ENCODE assay signal across 1 mouse cellular context in genomic region chr17:5830382-5830781, GRCm38 (mm10).
TF ChIP-seq lines count a peak whose summit lies in the region.

No protein-coding gene starts in this region.

TF ChIP-seq in MEL, 35 proteins besides CTCF, POLR2A, EP300 and RAD21 (continued from another document):
- TF ChIP-seq POLR2AphosphoS2 (IDR thresholded peaks at IDR 0.05; ENCODE audit: low read length) (no peak), RCOR1 (IDR thresholded peaks at IDR 0.05; ENCODE audit: low read depth, low read length) (peak; percentile 73), NRF1 (IDR thresholded peaks at IDR 0.05; ENCODE audit: insufficient read depth, low read depth, low read length, poor library complexity, severe bottlenecking) (no peak), TAL1 (IDR thresholded peaks at IDR 0.05; ENCODE audit: low read length) (peak; percentile 47; the same call in 1 of the 2 replicates), MYB (IDR thresholded peaks at IDR 0.05; ENCODE audit: low read depth, low read length) (no peak), BHLHE40 (IDR thresholded peaks at IDR 0.05; ENCODE audit: borderline replicate concordance, low read depth, low read length) (peak; percentile 71; the same call in 1 of the 2 replicates), TBP (IDR thresholded peaks at IDR 0.05; ENCODE audit: low read depth, low read length) (no peak), CHD1 (IDR thresholded peaks at IDR 0.05; ENCODE audit: low read depth, low read length) (no peak), E2F4 (IDR thresholded peaks at IDR 0.05; ENCODE audit: borderline replicate concordance, low read depth, low read length) (no peak), NELFE (IDR thresholded peaks at IDR 0.05; ENCODE audit: low read depth, low read length) (no peak), ZC3H11A (IDR thresholded peaks at IDR 0.05; ENCODE audit: low read depth, low read length) (0 out of 2 replicates have a peak, but pooled peaks have one; percentile 1), USF2 (IDR thresholded peaks at IDR 0.05; ENCODE audit: borderline replicate concordance in 1 of 2, insufficient read depth in 1 of 2, low read depth in 1 of 2, low read length in 2 of 2) (no peak), GABPA (IDR thresholded peaks at IDR 0.05; ENCODE audit: low read depth, low read length) (no peak), MXI1 (IDR thresholded peaks at IDR 0.05; ENCODE audit: low read depth, low read length) (no peak), ZMIZ1 (IDR thresholded peaks at IDR 0.05; ENCODE audit: low read depth, low read length) (no peak), CHD2 (IDR thresholded peaks at IDR 0.05; ENCODE audit: low read length) (no peak)
